Mouse (Mus musculus) intestine, embryonic 15.5 days (tissue): Measurements from ENCODE around the gene Apbb2. TPM values are rescaled to one million over a fixed set of nuclear protein-coding genes. Genes with fewer than 3 reads are reported as not detected.

Source experiments
- ATAC-seq: fragments of 200-750 bp; cut with Nextera tagmentation; 2 replicates; pipeline ENCODE4 v1.8.0; 2017; ENCODE audit warnings: moderate TSS enrichment, moderate library complexity
- H3K27ac ChIP-seq: fragments of 300-500 bp; sonication (generic); 2 replicates; pipeline ENCODE4 v1.5.1; 2015; ENCODE audit warnings: mild to moderate bottlenecking, inconsistent platforms
- H3K27me3 ChIP-seq: fragments of 300-500 bp; sonication (generic); replicated peaks from 2 replicates; pipeline ENCODE4 v1.6.1; 2015; ENCODE audit warnings: inconsistent platforms
- H3K36me3 ChIP-seq: fragments of 300-500 bp; sonication (generic); 2 replicates; pipeline ENCODE4 v1.6.1; 2015; ENCODE audit warnings: inconsistent platforms
- H3K4me1 ChIP-seq: fragments of 300-500 bp; sonication (generic); replicated peaks from 2 replicates; pipeline ENCODE4 v1.6.1; 2015; ENCODE audit warnings: inconsistent platforms
- H3K4me2 ChIP-seq: fragments of 300-500 bp; sonication (generic); replicated peaks from 2 replicates; pipeline ENCODE4 v1.6.1; 2015; ENCODE audit warnings: mild to moderate bottlenecking, inconsistent platforms
- H3K4me3 ChIP-seq: fragments of 300-500 bp; sonication (generic); replicated peaks from 2 replicates; pipeline ENCODE4 v1.5.1; 2015; ENCODE audit warnings: inconsistent platforms
- H3K9ac ChIP-seq: fragments of 300-500 bp; sonication (generic); 2 replicates; pipeline ENCODE4 v1.6.1; 2015; ENCODE audit warnings: inconsistent platforms
- H3K9me3 ChIP-seq: fragments of 300-500 bp; sonication (generic); 2 replicates; pipeline ENCODE4 v1.6.1; 2016; ENCODE audit warnings: inconsistent platforms
- WGBS: fragments of 180-500 bp; shearing (Covaris S2); methylation state at CpG from one replicate; pipeline ENCODE4 v1.1.7; 2015; 5-methylcytosine and 5-hydroxymethylcytosine counted together
- polyA plus RNA-seq: library from polyadenylated mRNA; unstranded; fragments of >200 nt; fragmentation: Nextera tagmentation; extraction: Ambion mirVana; gene quantifications from 2 replicates; pipeline ENCODE4 v1.2.1, GENCODE M21; 2015

Gene Apbb2
- polyA plus RNA-seq, 1 experiment from 2014 or later, result 35.4 TPM

DNA sequence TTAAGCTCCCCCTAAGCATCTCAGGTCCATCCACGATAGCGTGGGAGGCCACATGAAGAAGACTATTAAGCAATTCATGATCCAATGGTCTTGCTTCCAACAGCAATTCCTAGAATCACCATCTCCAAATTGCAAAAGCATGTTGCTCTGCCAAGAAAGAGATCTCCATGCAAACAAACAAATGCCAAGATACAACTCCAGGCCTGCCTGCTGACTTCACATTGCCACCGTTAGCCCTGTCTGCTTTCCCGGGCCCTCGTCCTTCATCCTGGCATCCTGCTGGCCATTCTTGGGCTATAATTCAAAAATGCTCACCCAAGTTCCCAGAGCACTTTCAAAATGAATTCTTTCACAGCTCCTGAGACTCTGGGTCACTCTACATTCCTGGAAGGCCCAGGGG, 5.6 kb downstream of the Apbb2 start:
- Histone ChIP-seq H3K9me3 (no peaks in the 10 kb centered on the region), H3K4me1 (peaks cover 14% of the 10 kb centered on the region), H3K4me2 (no peak overlapping the region), H3K27me3 (no peaks in the 10 kb centered on the region), H3K9ac (no peak overlapping the region), H3K4me3 (no peak overlapping the region), H3K27ac (no peak overlapping the region), H3K36me3 (no peaks in the 10 kb centered on the region)
- 84% methylated on average over 5 of the region's 5 CpGs for WGBS
- no peak for ATAC-seq

DNA sequence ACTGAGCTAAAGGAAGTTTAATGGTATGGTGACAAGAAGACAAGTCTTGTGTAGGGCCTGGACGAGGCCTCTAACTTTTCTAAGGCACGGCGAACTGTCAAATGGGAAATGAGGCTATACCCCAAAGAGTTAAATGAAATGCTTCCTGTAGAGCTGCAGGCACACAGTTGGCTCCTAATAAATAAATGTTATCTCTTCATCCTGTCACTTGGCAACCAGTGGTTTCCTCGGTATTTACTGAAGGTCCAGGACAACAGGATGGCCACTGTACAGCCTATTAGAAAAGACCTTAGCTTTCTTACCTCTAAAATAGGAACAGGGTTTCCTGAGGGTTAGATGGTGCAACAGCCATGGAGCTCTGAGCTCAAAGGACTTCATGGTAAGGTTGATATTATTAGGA, 6.7 kb downstream of the Apbb2 start:
- H3K4me2 ChIP-seq, result no peak overlapping the region
- 56% methylated on average over 4 of the region's 4 CpGs for WGBS
- ATAC-seq, result no peak
- peaks cover 8% of the 10 kb centered on the region for H3K4me1 ChIP-seq
- no peak overlapping the region for H3K27ac ChIP-seq
- no peak overlapping the region for H3K9ac ChIP-seq
- no peaks in the 10 kb centered on the region for H3K36me3 ChIP-seq
- no peaks in the 10 kb centered on the region for H3K9me3 ChIP-seq
- no peaks in the 10 kb centered on the region for H3K27me3 ChIP-seq
- no peak overlapping the region for H3K4me3 ChIP-seq

DNA sequence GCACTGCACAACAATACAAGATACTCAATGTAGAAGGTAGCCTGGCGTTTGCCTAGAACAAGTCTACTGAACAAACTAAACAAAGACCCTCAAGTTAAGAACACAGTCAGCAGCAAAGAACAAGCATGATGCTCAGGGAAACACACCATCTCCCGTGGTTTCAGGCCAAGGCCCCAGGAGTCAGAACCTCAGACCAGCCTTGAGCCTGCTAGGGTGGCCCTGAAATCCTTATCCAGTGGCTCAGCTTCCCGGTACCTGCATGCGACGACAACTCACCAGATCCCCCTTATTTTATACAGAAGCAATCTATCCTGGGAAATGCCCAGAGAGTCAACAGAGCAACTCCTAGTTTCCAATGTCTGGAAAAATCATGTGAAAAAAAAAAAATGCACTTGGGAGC, 7.2 kb downstream of the Apbb2 start:
- 83% methylated on average over 5 of the region's 5 CpGs for WGBS
- H3K9ac ChIP-seq, result no peak overlapping the region
- H3K36me3 ChIP-seq, result no peaks in the 10 kb centered on the region
- no peaks in the 10 kb centered on the region for H3K9me3 ChIP-seq
- H3K4me1 ChIP-seq, result peaks cover 6% of the 10 kb centered on the region; the same call in 1 of the 2 replicates
- no peak overlapping the region for H3K27ac ChIP-seq
- H3K4me3 ChIP-seq, result no peak overlapping the region
- no peaks in the 10 kb centered on the region for H3K27me3 ChIP-seq
- H3K4me2 ChIP-seq, result no peak overlapping the region
- no peak for ATAC-seq

- H3K9me3 ChIP-seq, result no peaks in the 10 kb centered on the region
- H3K27me3 ChIP-seq, result no peaks in the 10 kb centered on the region
- 85% methylated on average over 12 of the region's 12 CpGs for WGBS
- H3K4me3 ChIP-seq, result no peak overlapping the region
- H3K4me2 ChIP-seq, result no peak overlapping the region
- H3K4me1 ChIP-seq, result peaks cover 8% of the 10 kb centered on the region; the same call in 1 of the 2 replicates
- H3K27ac ChIP-seq, result no peak overlapping the region
- no peak for ATAC-seq
- H3K36me3 ChIP-seq, result no peaks in the 10 kb centered on the region
- no peak overlapping the region for H3K9ac ChIP-seq
Measured at GRCm38 (mm10) chr5:66610270-66610669, 8.3 kb downstream of the Apbb2 start.

DNA sequence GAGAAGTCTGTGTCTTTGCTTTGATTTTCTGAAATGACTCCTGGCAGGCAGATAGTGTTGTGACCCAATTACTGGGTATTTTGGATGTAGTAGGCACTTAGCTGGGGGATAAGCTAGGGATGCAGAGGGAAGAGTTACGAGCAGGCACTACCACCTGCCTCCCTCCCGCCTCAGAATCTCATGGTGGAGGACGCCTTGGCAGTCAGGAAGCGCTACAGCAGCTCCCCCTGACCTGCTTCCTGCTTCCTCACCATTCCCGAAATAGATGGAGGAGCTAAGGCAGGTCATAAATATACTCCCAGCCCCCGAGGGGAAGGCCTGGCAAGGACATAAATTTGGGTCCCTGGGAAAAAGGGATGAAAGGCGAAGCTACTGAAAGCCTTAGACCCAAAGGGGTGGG, 9.3 kb downstream of the Apbb2 start:
- Histone ChIP-seq H3K4me2 (0 out of 2 replicates have a peak overlapping the region, but pooled peaks have one; percentile 2), H3K4me1 (peaks cover 5% of the 10 kb centered on the region; the same call in 1 of the 2 replicates), H3K9me3 (no peaks in the 10 kb centered on the region), H3K27me3 (no peaks in the 10 kb centered on the region), H3K9ac (no peak overlapping the region), H3K4me3 (no peak overlapping the region), H3K27ac (no peak overlapping the region), H3K36me3 (no peaks in the 10 kb centered on the region)
- 50% methylated on average over 7 of the region's 7 CpGs for WGBS
- no peak for ATAC-seq

DNA sequence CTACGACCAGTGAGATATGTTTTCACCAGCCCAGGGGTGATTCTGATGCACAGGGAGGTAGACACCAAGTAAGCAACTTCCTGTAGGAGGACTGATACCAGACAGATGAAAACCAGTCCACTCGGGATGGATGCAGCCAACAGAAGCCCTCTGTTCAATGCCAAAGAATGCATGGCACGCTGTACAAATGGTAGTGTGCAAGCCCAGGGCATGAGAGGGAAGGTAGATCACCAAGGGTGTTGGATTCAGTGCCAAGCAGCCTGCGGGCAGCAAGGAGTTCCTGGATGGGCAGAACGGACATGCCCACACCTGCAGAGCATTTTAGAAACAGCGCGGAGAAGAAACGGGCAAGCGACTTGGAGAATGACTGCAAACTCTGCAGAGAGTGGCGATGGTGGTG, 10.8 kb downstream of the Apbb2 start:
- H3K4me3 ChIP-seq, result no peak overlapping the region
- no peaks in the 10 kb centered on the region for H3K9me3 ChIP-seq
- no peaks in the 10 kb centered on the region for H3K36me3 ChIP-seq
- no peak overlapping the region for H3K4me2 ChIP-seq
- WGBS, result 86% methylated on average over 10 of the region's 10 CpGs
- H3K27ac ChIP-seq, result no peak overlapping the region
- no peak overlapping the region for H3K9ac ChIP-seq
- no peak for ATAC-seq
- H3K27me3 ChIP-seq, result no peaks in the 10 kb centered on the region
- 0 out of 2 replicates have a peak, but pooled peaks cover 10% of the 10 kb centered on the region for H3K4me1 ChIP-seq

- Histone ChIP-seq H3K4me3 (no peak overlapping the region), H3K27me3 (no peaks in the 10 kb centered on the region), H3K4me2 (no peak overlapping the region), H3K9ac (no peak overlapping the region), H3K27ac (no peak overlapping the region), H3K9me3 (no peaks in the 10 kb centered on the region), H3K36me3 (no peaks in the 10 kb centered on the region), H3K4me1 (0 out of 2 replicates have a peak, but pooled peaks cover 14% of the 10 kb centered on the region)
- no peak for ATAC-seq
- 60% methylated on average over 4 of the region's 4 CpGs for WGBS
Measured at GRCm38 (mm10) chr5:66607201-66607600, 11.4 kb downstream of the Apbb2 start.

DNA sequence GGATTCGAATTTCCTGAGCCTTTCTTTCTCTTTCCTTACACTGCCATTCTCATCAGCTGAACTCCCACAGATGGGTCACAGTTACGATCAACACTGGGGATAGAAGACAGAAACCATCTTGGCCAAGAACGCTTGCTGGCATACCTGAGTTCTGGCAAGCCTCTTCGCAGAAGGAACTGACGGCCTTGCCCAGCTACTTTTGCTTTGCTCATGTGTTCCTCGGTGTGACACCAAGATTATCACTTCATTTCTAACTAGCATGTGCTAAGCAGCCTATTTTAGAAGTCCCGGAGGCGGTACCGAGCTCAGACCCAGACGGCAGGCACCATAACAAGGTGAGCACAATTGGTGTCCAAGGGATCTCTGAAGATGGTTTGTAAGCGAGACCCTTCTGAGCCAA, 12.9 kb downstream of the Apbb2 start:
- Histone ChIP-seq H3K9ac (no peak overlapping the region), H3K27ac (no peak overlapping the region), H3K27me3 (no peaks in the 10 kb centered on the region), H3K9me3 (no peaks in the 10 kb centered on the region), H3K4me1 (0 out of 2 replicates have a peak, but pooled peaks cover 14% of the 10 kb centered on the region), H3K36me3 (no peaks in the 10 kb centered on the region), H3K4me2 (no peak overlapping the region), H3K4me3 (no peak overlapping the region)
- 91% methylated on average over 11 of the region's 11 CpGs for WGBS
- ATAC-seq, result no peak

GRCm38 (mm10) chr5:66604423-66604822, 14.2 kb downstream of the Apbb2 start:
- 80% methylated on average over 4 of the region's 4 CpGs for WGBS
- ATAC-seq, result no peak
- H3K36me3 ChIP-seq, result no peaks in the 10 kb centered on the region
- H3K4me1 ChIP-seq, result 0 out of 2 replicates have a peak, but pooled peaks cover 14% of the 10 kb centered on the region
- no peak overlapping the region for H3K27ac ChIP-seq
- H3K9ac ChIP-seq, result no peak overlapping the region
- H3K9me3 ChIP-seq, result no peaks in the 10 kb centered on the region
- no peak overlapping the region for H3K4me3 ChIP-seq
- H3K27me3 ChIP-seq, result no peaks in the 10 kb centered on the region
- H3K4me2 ChIP-seq, result no peak overlapping the region

- Histone ChIP-seq H3K4me1 (0 out of 2 replicates have a peak, but pooled peaks cover 14% of the 10 kb centered on the region), H3K9me3 (no peaks in the 10 kb centered on the region), H3K36me3 (no peaks in the 10 kb centered on the region), H3K4me2 (no peak overlapping the region), H3K27ac (no peak overlapping the region), H3K27me3 (no peaks in the 10 kb centered on the region), H3K9ac (no peak overlapping the region), H3K4me3 (no peak overlapping the region)
- WGBS, result 35% methylated on average over 8 of the region's 8 CpGs
- no peak for ATAC-seq
Measured at GRCm38 (mm10) chr5:66603746-66604145, 14.8 kb downstream of the Apbb2 start.

DNA sequence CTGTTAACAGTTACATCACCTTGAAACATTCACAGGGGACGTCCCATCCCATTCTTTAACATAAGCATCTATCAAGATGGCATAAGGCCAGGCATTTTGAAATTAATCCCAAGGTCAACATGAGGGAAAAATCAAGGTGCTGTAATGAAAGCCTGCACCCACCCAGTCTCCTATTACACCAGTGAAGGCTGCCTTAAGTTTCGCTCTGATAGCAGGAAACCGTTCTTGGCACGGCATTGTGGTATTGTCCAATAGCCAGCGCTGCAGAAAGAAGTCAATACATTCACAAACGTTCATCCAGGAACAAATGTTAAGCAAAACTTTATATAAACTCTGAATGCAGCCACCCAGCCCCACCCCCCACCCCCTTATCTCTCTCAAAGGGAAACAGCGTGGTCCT, 15.4 kb downstream of the Apbb2 start:
- WGBS, result 25% methylated on average over 7 of the region's 7 CpGs
- Histone ChIP-seq H3K36me3 (no peaks in the 10 kb centered on the region), H3K9ac (no peak overlapping the region), H3K4me2 (no peak overlapping the region), H3K4me1 (0 out of 2 replicates have a peak, but pooled peaks cover 14% of the 10 kb centered on the region), H3K27me3 (no peaks in the 10 kb centered on the region), H3K27ac (no peak overlapping the region), H3K9me3 (no peaks in the 10 kb centered on the region), H3K4me3 (no peak overlapping the region)
- ATAC-seq, result no peak

- no peak overlapping the region for H3K4me3 ChIP-seq
- H3K27ac ChIP-seq, result no peak overlapping the region
- no peaks in the 10 kb centered on the region for H3K27me3 ChIP-seq
- no peak overlapping the region for H3K4me2 ChIP-seq
- 0 out of 2 replicates have a peak, but pooled peaks cover 14% of the 10 kb centered on the region for H3K4me1 ChIP-seq
- WGBS, result 38% methylated on average over 9 of the region's 9 CpGs
- peak; percentile 37; the same call in 1 of the 2 replicates for ATAC-seq
- H3K9me3 ChIP-seq, result no peaks in the 10 kb centered on the region
- no peak overlapping the region for H3K9ac ChIP-seq
- no peaks in the 10 kb centered on the region for H3K36me3 ChIP-seq
Measured at GRCm38 (mm10) chr5:66602287-66602820, 16.2 kb downstream of the Apbb2 start.

DNA sequence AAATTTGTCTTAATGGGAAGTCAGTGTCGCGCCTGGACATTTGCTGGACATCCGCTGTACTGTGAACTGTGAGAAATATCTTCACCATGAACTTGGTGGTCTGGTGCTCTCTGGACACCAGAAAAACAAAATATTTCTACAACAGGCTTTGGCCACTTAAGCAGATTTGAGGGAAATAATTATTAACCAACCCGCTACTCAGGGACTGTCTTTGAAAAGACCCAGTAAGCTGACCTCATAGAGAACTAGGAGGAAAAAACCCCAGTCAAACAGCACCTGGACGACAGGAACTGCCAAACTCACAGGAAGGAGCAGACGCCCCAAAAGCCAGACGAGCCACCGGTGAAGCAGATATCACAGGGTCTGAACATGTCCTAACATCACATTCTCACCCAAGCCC, 18.2 kb downstream of the Apbb2 start:
- no peak overlapping the region for H3K27ac ChIP-seq
- H3K4me3 ChIP-seq, result no peak overlapping the region
- H3K27me3 ChIP-seq, result no peaks in the 10 kb centered on the region
- H3K4me2 ChIP-seq, result no peak overlapping the region
- no peaks in the 10 kb centered on the region for H3K36me3 ChIP-seq
- H3K9me3 ChIP-seq, result no peaks in the 10 kb centered on the region
- no peak for ATAC-seq
- 74% methylated on average over 8 of the region's 8 CpGs for WGBS
- no peak overlapping the region for H3K9ac ChIP-seq
- 0 out of 2 replicates have a peak, but pooled peaks cover 12% of the 10 kb centered on the region for H3K4me1 ChIP-seq
